Mouse (Mus musculus): ENCODE results near the gene Ccdc61. TPM values are rescaled to one million over a fixed set of nuclear protein-coding genes. Genes with fewer than 3 reads are reported as not detected.
"Not testable (repeated sequence)": the region's sequence is repeated elsewhere in the genome, so short reads cannot be mapped to it uniquely, and the experiment has no call there.

Gene Ccdc61
- polyA plus RNA-seq, 1 experiment = not detected

GRCm38 (mm10) chr7:18875372-18875771 lies 34.8 kb downstream of the Ccdc61 start:
- H3K27ac ChIP-seq (ENCODE audit: insufficient read depth, low read depth, low read length) = no peak overlapping the region
- TF ChIP-seq POLR2A (IDR thresholded peaks at IDR 0.05; ENCODE audit: insufficient read depth, low read depth, low read length) (no peak), CTCF (IDR thresholded peaks at IDR 0.05; ENCODE audit: insufficient read depth, low read depth, low read length) (no peak)
- H3K4me1 ChIP-seq (ENCODE audit: control insufficient read depth, insufficient read depth, low read length) = peaks cover 4% of the 10 kb centered on the region; the same call in 1 of the 2 replicates
- 90% methylated on average over 5 of the region's 5 CpGs for WGBS
- H3K4me3 ChIP-seq (ENCODE audit: insufficient read depth, low read depth, low read length) = no peak overlapping the region

GRCm38 (mm10) chr7:18873253-18873652 lies 37.0 kb downstream of the Ccdc61 start:
- WGBS = under 1% methylated on average over 10 of the region's 10 CpGs
- Histone ChIP-seq H3K4me3 (ENCODE audit: insufficient read depth, low read depth, low read length) (peak overlapping the region; percentile 49), H3K27ac (ENCODE audit: insufficient read depth, low read depth, low read length) (no peak overlapping the region), H3K4me1 (ENCODE audit: control insufficient read depth, insufficient read depth, low read length) (peaks cover 4% of the 10 kb centered on the region; the same call in 1 of the 2 replicates)
- peak; percentile 73 for TF ChIP-seq CTCF (IDR thresholded peaks at IDR 0.05; ENCODE audit: insufficient read depth, low read depth, low read length)
- no peak for TF ChIP-seq POLR2A (IDR thresholded peaks at IDR 0.05; ENCODE audit: insufficient read depth, low read depth, low read length)

GRCm38 (mm10) chr7:18872816-18873215 lies 37.4 kb downstream of the Ccdc61 start:
- Histone ChIP-seq H3K4me3 (ENCODE audit: insufficient read depth, low read depth, low read length) (peak overlapping the region; percentile 49), H3K27ac (ENCODE audit: insufficient read depth, low read depth, low read length) (no peak overlapping the region), H3K4me1 (ENCODE audit: control insufficient read depth, insufficient read depth, low read length) (peaks cover 4% of the 10 kb centered on the region; the same call in 1 of the 2 replicates)
- no peak for TF ChIP-seq CTCF (IDR thresholded peaks at IDR 0.05; ENCODE audit: insufficient read depth, low read depth, low read length)
- TF ChIP-seq POLR2A (IDR thresholded peaks at IDR 0.05; ENCODE audit: insufficient read depth, low read depth, low read length) = no peak
- 0% methylated on average over 7 of the region's 7 CpGs for WGBS

- H3K4me1 ChIP-seq (ENCODE audit: control insufficient read depth, insufficient read depth, low read length) = peaks cover 4% of the 10 kb centered on the region; the same call in 1 of the 2 replicates
- TF ChIP-seq CTCF (IDR thresholded peaks at IDR 0.05; ENCODE audit: insufficient read depth, low read depth, low read length) = no peak
- no peak for TF ChIP-seq POLR2A (IDR thresholded peaks at IDR 0.05; ENCODE audit: insufficient read depth, low read depth, low read length)
- no peak overlapping the region for H3K27ac ChIP-seq (ENCODE audit: insufficient read depth, low read depth, low read length)
- peak overlapping the region; percentile 49 for H3K4me3 ChIP-seq (ENCODE audit: insufficient read depth, low read depth, low read length)
- WGBS = 27% methylated on average over 13 of the region's 14 CpGs
Measured at GRCm38 (mm10) chr7:18872014-18872802, 38.0 kb downstream of the Ccdc61 start.

GRCm38 (mm10) chr7:18871031-18871430 lies 39.2 kb downstream of the Ccdc61 start, which contains the start of gene Pglyrp1:
Gene Pglyrp1, plus strand, starts transcription at chr7:18871331.
- 82% methylated on average over 1 of the region's 8 CpGs for WGBS
- H3K4me3 ChIP-seq (ENCODE audit: insufficient read depth, low read depth, low read length); H3K4me1 ChIP-seq (ENCODE audit: control insufficient read depth, insufficient read depth, low read length); H3K27ac ChIP-seq (ENCODE audit: insufficient read depth, low read depth, low read length): not testable (repeated sequence)

GRCm38 (mm10) chr7:18868491-18868890 lies 41.7 kb downstream of the Ccdc61 start:
- Histone ChIP-seq H3K4me3 (ENCODE audit: insufficient read depth, low read depth, low read length) (no peak overlapping the region), H3K4me1 (ENCODE audit: control insufficient read depth, insufficient read depth, low read length) (peaks cover 4% of the 10 kb centered on the region; the same call in 1 of the 2 replicates), H3K27ac (ENCODE audit: insufficient read depth, low read depth, low read length) (no peak overlapping the region)
- TF ChIP-seq POLR2A (IDR thresholded peaks at IDR 0.05; ENCODE audit: insufficient read depth, low read depth, low read length) (no peak), CTCF (IDR thresholded peaks at IDR 0.05; ENCODE audit: insufficient read depth, low read depth, low read length) (no peak)
- 87% methylated on average over 2 of the region's 2 CpGs for WGBS

- H3K4me1 ChIP-seq (ENCODE audit: control insufficient read depth, insufficient read depth, low read length) = no peaks in the 10 kb centered on the region
- H3K4me3 ChIP-seq (ENCODE audit: insufficient read depth, low read depth, low read length) = no peak overlapping the region
- H3K27ac ChIP-seq (ENCODE audit: insufficient read depth, low read depth, low read length) = no peak overlapping the region
- TF ChIP-seq CTCF (IDR thresholded peaks at IDR 0.05; ENCODE audit: insufficient read depth, low read depth, low read length) (no peak), POLR2A (IDR thresholded peaks at IDR 0.05; ENCODE audit: insufficient read depth, low read depth, low read length) (no peak)
- 80% methylated on average over 6 of the region's 6 CpGs for WGBS
Measured at GRCm38 (mm10) chr7:18862801-18863200, 47.4 kb downstream of the Ccdc61 start.

- 77% methylated on average over 5 of the region's 5 CpGs for WGBS
- H3K27ac ChIP-seq (ENCODE audit: insufficient read depth, low read depth, low read length) = no peak overlapping the region
- H3K4me3 ChIP-seq (ENCODE audit: insufficient read depth, low read depth, low read length) = no peak overlapping the region
- H3K4me1 ChIP-seq (ENCODE audit: control insufficient read depth, insufficient read depth, low read length) = no peaks in the 10 kb centered on the region
- TF ChIP-seq POLR2A (IDR thresholded peaks at IDR 0.05; ENCODE audit: insufficient read depth, low read depth, low read length) (no peak), CTCF (IDR thresholded peaks at IDR 0.05; ENCODE audit: insufficient read depth, low read depth, low read length) (no peak)
Measured at GRCm38 (mm10) chr7:18858310-18858916, 51.8 kb downstream of the Ccdc61 start.

- H3K4me3 ChIP-seq (ENCODE audit: insufficient read depth, low read depth, low read length) = no peak overlapping the region
- WGBS = 96% methylated on average over 1 of the region's 1 CpGs
- 0 out of 2 replicates have a peak, but pooled peaks cover 2% of the 10 kb centered on the region for H3K4me1 ChIP-seq (ENCODE audit: control insufficient read depth, insufficient read depth, low read length)
- TF ChIP-seq POLR2A (IDR thresholded peaks at IDR 0.05; ENCODE audit: insufficient read depth, low read depth, low read length) = no peak
- no peak for TF ChIP-seq CTCF (IDR thresholded peaks at IDR 0.05; ENCODE audit: insufficient read depth, low read depth, low read length)
- no peak overlapping the region for H3K27ac ChIP-seq (ENCODE audit: insufficient read depth, low read depth, low read length)
Measured at GRCm38 (mm10) chr7:18848395-18848794, 61.8 kb downstream of the Ccdc61 start.

All from olfactory bulb, adult 2 months (tissue).